Comparison of ENCODE assay signal across 25 mouse cellular contexts in genomic region chr7:132298412-132298990, GRCm38 (mm10). TPM values are rescaled to one million over a fixed set of nuclear protein-coding genes. Genes with fewer than 3 reads are reported as not detected.
DNase-seq lines count a peak whose midpoint lies in the region; ATAC-seq and TF ChIP-seq lines count a peak whose summit lies in the region.
"Had no signal": no experiment of that assay in that cellular context is flagged by ENCODE, and none has a peak within 500 bp of the region (broad histone marks: within the 10 kb centered on the region; RNA-seq: fewer than 3 reads in every experiment).

No protein-coding gene starts in this region.

- no peak overlapping the region for H3K4me3 ChIP-seq in hindbrain, embryonic 13.5 days
- H3K4me3 ChIP-seq in hindbrain, embryonic 11.5 days (ENCODE audit: low read depth, low read length), result no peak overlapping the region
- H3K4me3 ChIP-seq in kidney, postnatal 0 days (replicated peaks; ENCODE audit: low read depth, low read length), result no peak overlapping the region
- no peak overlapping the region for H3K4me3 ChIP-seq in hindbrain, embryonic 16.5 days (ENCODE audit: low read length)
- H3K4me3 ChIP-seq in neural tube, embryonic 14.5 days (ENCODE audit: low read depth, low read length), result no peak overlapping the region
- H3K4me3 ChIP-seq: embryonic facial prominence, embryonic 15.5 days; erythroblast, embryonic 14.5 days; forebrain, embryonic 10.5 days; heart, embryonic 10.5 days had no signal

- H3K4me2 ChIP-seq in hindbrain, embryonic 13.5 days, result no peak overlapping the region
- no peak overlapping the region for H3K4me2 ChIP-seq in hindbrain, embryonic 11.5 days (replicated peaks; ENCODE audit: low read depth, low read length)
- no peak overlapping the region for H3K4me2 ChIP-seq in kidney, postnatal 0 days (ENCODE audit: low read length)
- no peak overlapping the region for H3K4me2 ChIP-seq in hindbrain, embryonic 16.5 days (ENCODE audit: low read length)
- no peak overlapping the region for H3K4me2 ChIP-seq in neural tube, embryonic 14.5 days (ENCODE audit: low read depth, low read length)
- H3K4me2 ChIP-seq: embryonic facial prominence, embryonic 15.5 days had no signal

- ATAC-seq in hindbrain, embryonic 13.5 days (ENCODE audit: low FRiP score), result no peak
- ATAC-seq in hindbrain, embryonic 11.5 days (ENCODE audit: low FRiP score), result no peak
- ATAC-seq in kidney, postnatal 0 days (replicated peaks; ENCODE audit: low FRiP score, low read depth), result no peak
- peak; percentile 34; the same call in 1 of the 2 replicates for ATAC-seq in hindbrain, embryonic 16.5 days
- peak; percentile 83 for ATAC-seq in neural tube, embryonic 14.5 days (ENCODE audit: low read depth)
- ATAC-seq: activated CD4-positive, CD25-positive, alpha-beta regulatory T cell, adult 4 months; forebrain, embryonic 14.5 days; inflammation-experienced regulatory T-cells, adult 6 months; Patski had no signal

- no peaks in the 10 kb centered on the region for H3K36me3 ChIP-seq in hindbrain, embryonic 13.5 days
- no peaks in the 10 kb centered on the region for H3K36me3 ChIP-seq in hindbrain, embryonic 11.5 days (ENCODE audit: control insufficient read depth, insufficient read depth, low read length)
- H3K36me3 ChIP-seq in kidney, postnatal 0 days (ENCODE audit: insufficient read depth, low read length), result no peaks in the 10 kb centered on the region
- no peaks in the 10 kb centered on the region for H3K36me3 ChIP-seq in hindbrain, embryonic 16.5 days (ENCODE audit: control insufficient read depth, insufficient read depth, low read length)
- no peaks in the 10 kb centered on the region for H3K36me3 ChIP-seq in neural tube, embryonic 14.5 days (ENCODE audit: control insufficient read depth, insufficient read depth, low read length)
- H3K36me3 ChIP-seq: embryonic facial prominence, embryonic 15.5 days; forebrain, embryonic 10.5 days; heart, embryonic 10.5 days had no signal

- H3K4me1 ChIP-seq in hindbrain, embryonic 13.5 days (replicated peaks), result peaks cover 51% of the 10 kb centered on the region
- H3K4me1 ChIP-seq in hindbrain, embryonic 11.5 days (replicated peaks; ENCODE audit: control insufficient read depth, insufficient read depth, low read length), result no peaks in the 10 kb centered on the region
- peaks cover 34% of the 10 kb centered on the region for H3K4me1 ChIP-seq in kidney, postnatal 0 days (replicated peaks; ENCODE audit: insufficient read depth, low read length)
- peaks cover 10% of the 10 kb centered on the region for H3K4me1 ChIP-seq in hindbrain, embryonic 16.5 days (ENCODE audit: control insufficient read depth, insufficient read depth, low read depth, low read length)
- peaks cover 21% of the 10 kb centered on the region for H3K4me1 ChIP-seq in neural tube, embryonic 14.5 days (ENCODE audit: control insufficient read depth, insufficient read depth, low read length)

- DNase-seq in hindbrain, embryonic 11.5 days (ENCODE audit: low spot score), result no peak
- peak; percentile 69 for DNase-seq in kidney, postnatal 0 days (ENCODE audit: low spot score)
- DNase-seq in kidney, postnatal 25 days, result no peak
- DNase-seq in embryo, embryonic 10.5 days (ENCODE audit: low spot score), result no peak
- DNase-seq in adrenal gland, postnatal 4 days (ENCODE audit: low spot score in 2 of 2), result no peak
- DNase-seq: adrenal gland, postnatal 14 days; cerebellum, adult 18-20 months; cerebellum, adult 9-11 months; cerebellum, postnatal 36 days; embryo, embryonic 11 days; gastrocnemius, postnatal 36 days; heart, adult 11 months; heart, postnatal 10 days; heart, postnatal 4 days had no signal

- no peak overlapping the region for H3K9ac ChIP-seq in hindbrain, embryonic 13.5 days
- no peak overlapping the region for H3K9ac ChIP-seq in hindbrain, embryonic 11.5 days (ENCODE audit: low read depth, low read length)
- H3K9ac ChIP-seq in kidney, postnatal 0 days (ENCODE audit: low read depth, low read length), result no peak overlapping the region
- no peak overlapping the region for H3K9ac ChIP-seq in hindbrain, embryonic 16.5 days (ENCODE audit: low read depth, low read length)
- no peak overlapping the region for H3K9ac ChIP-seq in neural tube, embryonic 14.5 days (replicated peaks; ENCODE audit: low read depth, low read length)
- H3K9ac ChIP-seq: embryonic facial prominence, embryonic 15.5 days had no signal

- peak overlapping the region; percentile 73 for H3K27ac ChIP-seq in hindbrain, embryonic 13.5 days
- no peak overlapping the region for H3K27ac ChIP-seq in hindbrain, embryonic 11.5 days (ENCODE audit: low read depth, low read length)
- H3K27ac ChIP-seq in kidney, postnatal 0 days, result no peak overlapping the region
- H3K27ac ChIP-seq in hindbrain, embryonic 16.5 days (ENCODE audit: low read depth, low read length), result 0 out of 2 replicates have a peak overlapping the region, but pooled peaks have one; percentile 29
- H3K27ac ChIP-seq in neural tube, embryonic 14.5 days (ENCODE audit: low read depth, low read length), result peak overlapping the region; percentile 71
- H3K27ac ChIP-seq: embryonic facial prominence, embryonic 15.5 days; forebrain, embryonic 10.5 days; heart, embryonic 10.5 days had no signal

- TF ChIP-seq CTCF in kidney, postnatal 0 days (IDR thresholded peaks at IDR 0.05; ENCODE audit: low read depth), result no peak

- 71% methylated on average over 7 of the region's 7 CpGs for WGBS in hindbrain, embryonic 13.5 days
- WGBS in hindbrain, embryonic 11.5 days, result 89% methylated on average over 7 of the region's 7 CpGs
- WGBS in kidney, postnatal 0 days, result 41% methylated on average over 7 of the region's 7 CpGs
- 63% methylated on average over 7 of the region's 7 CpGs for WGBS in hindbrain, embryonic 16.5 days
- 36% methylated on average over 7 of the region's 7 CpGs for WGBS in neural tube, embryonic 14.5 days

- H3K27me3 ChIP-seq in hindbrain, embryonic 13.5 days, result no peaks in the 10 kb centered on the region
- no peaks in the 10 kb centered on the region for H3K27me3 ChIP-seq in hindbrain, embryonic 11.5 days (ENCODE audit: control insufficient read depth, insufficient read depth, low read length)
- H3K27me3 ChIP-seq in kidney, postnatal 0 days (ENCODE audit: insufficient read depth, low read length), result no peaks in the 10 kb centered on the region
- H3K27me3 ChIP-seq in hindbrain, embryonic 16.5 days (replicated peaks; ENCODE audit: control insufficient read depth, insufficient read depth, low read length), result no peaks in the 10 kb centered on the region
- H3K27me3 ChIP-seq in neural tube, embryonic 14.5 days (ENCODE audit: control insufficient read depth, insufficient read depth, low read length), result no peaks in the 10 kb centered on the region
- H3K27me3 ChIP-seq: embryonic facial prominence, embryonic 15.5 days; Patski had no signal

- no peaks in the 10 kb centered on the region for H3K9me3 ChIP-seq in hindbrain, embryonic 13.5 days
- no peaks in the 10 kb centered on the region for H3K9me3 ChIP-seq in hindbrain, embryonic 11.5 days (ENCODE audit: control insufficient read depth, low read length)
- H3K9me3 ChIP-seq in kidney, postnatal 0 days (replicated peaks; ENCODE audit: low read length), result no peaks in the 10 kb centered on the region
- H3K9me3 ChIP-seq in hindbrain, embryonic 16.5 days (ENCODE audit: control insufficient read depth, low read length), result no peaks in the 10 kb centered on the region
- no peaks in the 10 kb centered on the region for H3K9me3 ChIP-seq in neural tube, embryonic 14.5 days (ENCODE audit: control insufficient read depth, low read length)
- H3K9me3 ChIP-seq: embryonic facial prominence, embryonic 15.5 days; forebrain, embryonic 10.5 days; heart, embryonic 10.5 days had no signal

RNA-seq across cellular contexts. Expression of gene Chst15, which starts 18.5 kb away (rescaled TPM):
- polyA plus RNA-seq in hindbrain, embryonic 13.5 days (2015; fragmentation: Nextera tagmentation; extraction: Ambion mirVana), result 22.2 and 24.4 TPM in 2 replicates
- 25.5 and 28.3 TPM in 2 replicates for polyA plus RNA-seq in hindbrain, embryonic 11.5 days (2014; fragmentation: Nextera tagmentation; extraction: Ambion mirVana)
- polyA plus RNA-seq in kidney, postnatal 0 days (2015; fragmentation: Nextera tagmentation; extraction: Ambion mirVana), result 8.6 and 10.8 TPM in 2 replicates
- polyA plus RNA-seq in hindbrain, embryonic 16.5 days (2015; fragmentation: Nextera tagmentation; extraction: Ambion mirVana), result 18.5 and 24.4 TPM in 2 replicates
- polyA plus RNA-seq in neural tube, embryonic 14.5 days (2014; fragmentation: Nextera tagmentation; extraction: Ambion mirVana), result 16.7 and 20.7 TPM in 2 replicates
- 10 to 100 TPM; 47.3 to 48.6 TPM for total RNA-seq in adrenal gland, postnatal 4 days (2021)

Comparison
In these comparisons a context has a peak if more than half of its experiments do, and no peak if none do; other contexts are left out.
1. ATAC-seq: peak in hindbrain, embryonic 16.5 days (single experiment) and neural tube, embryonic 14.5 days (single experiment); none in hindbrain, embryonic 13.5 days (single experiment), hindbrain, embryonic 11.5 days (single experiment) and kidney, postnatal 0 days (single experiment).
2. H3K27ac ChIP-seq: peak in hindbrain, embryonic 13.5 days (single experiment), hindbrain, embryonic 16.5 days (single experiment) and neural tube, embryonic 14.5 days (single experiment); none in hindbrain, embryonic 11.5 days (single experiment) and kidney, postnatal 0 days (single experiment).